Mouse (Mus musculus) macrophage (primary cell): Measurements from ENCODE around the gene Myh11. TPM values are rescaled to one million over a fixed set of nuclear protein-coding genes. Genes with fewer than 3 reads are reported as not detected.
A peak's percentile ranks its signal among the peaks of the same experiment; 100 is the strongest.
"Not testable (repeated sequence)": the region's sequence is repeated elsewhere in the genome, so short reads cannot be mapped to it uniquely, and the experiment has no call there.

Experiments used
- H3K27ac ChIP-seq: fragments of 350-480 bp; formaldehyde crosslinking; 2 replicates; pipeline ENCODE4 v1.9.0; 2021
- H3K36me3 ChIP-seq: fragments of 350-480 bp; formaldehyde crosslinking; 2 replicates; pipeline ENCODE4 v1.9.0; 2021; ENCODE audit errors: inconsistent target
- H3K4me3 ChIP-seq: fragments of 350-480 bp; formaldehyde crosslinking; 2 replicates; pipeline ENCODE4 v1.9.0; 2021; ENCODE audit errors: inconsistent target
- H3K79me2 ChIP-seq: fragments of 350-480 bp; formaldehyde crosslinking; 2 replicates; pipeline ENCODE4 v1.9.0; 2021; ENCODE audit errors: inconsistent target
- WGBS: methylation state at CpG from one replicate; pipeline ENCODE4 v1.1.7; 2026; ENCODE audit warnings: inconsistent platforms; ENCODE audit not compliant: missing documents; 5-methylcytosine and 5-hydroxymethylcytosine counted together
- polyA plus RNA-seq: library from polyadenylated mRNA; stranded (reverse); fragments of 250-400 nt; gene quantifications from 3 replicates; pipeline ENCODE4 v1.2.4, GENCODE M21; 2018; ENCODE audit warnings: inconsistent platforms

Gene Myh11
- polyA plus RNA-seq, 1 experiment from 2014 or later = not detected

DNA sequence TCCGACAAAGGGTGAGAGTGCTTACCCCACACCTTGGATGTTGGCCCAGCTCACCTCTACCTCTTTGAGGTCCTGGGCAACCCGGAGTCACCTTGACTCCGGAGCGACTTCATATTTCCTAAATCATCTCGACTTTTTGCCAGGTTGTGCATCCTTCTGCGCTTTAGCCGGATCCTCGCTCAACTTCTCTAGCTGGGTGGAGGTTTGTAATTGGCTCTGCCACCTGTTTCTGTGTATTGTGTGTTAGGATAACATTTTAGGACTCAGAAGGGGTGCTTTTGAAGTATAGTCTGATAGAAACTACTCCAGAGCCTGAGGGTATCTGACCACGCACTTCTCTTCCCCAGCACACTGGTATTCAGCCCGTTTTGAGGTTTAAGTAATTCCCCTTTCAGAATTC is 127.4 kb downstream of the Myh11 start:
- Histone ChIP-seq H3K4me3 (peak overlapping the region; percentile 88), H3K27ac (peak overlapping the region; percentile 68), H3K36me3 (peaks cover 8% of the 10 kb centered on the region; the same call in 1 of the 2 replicates), H3K79me2 (peaks cover 57% of the 10 kb centered on the region)
- WGBS = 2% methylated on average over 10 of the region's 10 CpGs

DNA sequence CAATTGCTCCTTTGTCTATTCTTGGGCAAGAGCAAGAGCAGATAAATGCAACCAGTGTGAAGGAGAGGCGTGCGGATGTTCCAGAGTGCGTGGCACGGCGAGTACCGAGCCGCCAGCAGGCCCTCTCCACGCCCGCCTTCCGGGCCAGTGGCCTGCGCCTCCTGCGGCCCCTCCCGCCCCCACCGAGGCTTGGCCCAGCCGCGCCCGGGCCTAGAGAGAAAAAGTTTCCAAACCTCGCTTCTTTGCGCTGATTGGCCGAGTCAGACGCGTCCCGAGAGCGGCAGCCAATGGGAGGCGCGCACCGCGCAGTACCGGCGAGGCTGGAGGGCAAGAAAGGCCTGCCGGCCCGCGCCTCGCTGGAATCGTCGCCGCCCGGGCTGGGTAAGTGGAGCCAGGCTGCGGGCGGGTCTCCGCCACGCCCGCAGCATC is 128.2 kb downstream of the Myh11 start, which contains the start of the genes Nde1 and Marf1:
TSS of gene Nde1 (plus strand) at position 288 of the 429 bp plus-strand sequence.
TSS of gene Marf1 (minus strand) at position 364 of the 429 bp plus-strand sequence.
- Histone ChIP-seq H3K27ac (peak within 1 kb of the TSS; percentile 68), H3K36me3 (peaks cover 1% of the 10 kb centered on the region; the same call in 1 of the 2 replicates), H3K4me3 (peak within 1 kb of the TSS; percentile 88), H3K79me2 (peaks cover 57% of the 10 kb centered on the region)
- WGBS = under 1% methylated on average over 43 of the region's 43 CpGs

DNA sequence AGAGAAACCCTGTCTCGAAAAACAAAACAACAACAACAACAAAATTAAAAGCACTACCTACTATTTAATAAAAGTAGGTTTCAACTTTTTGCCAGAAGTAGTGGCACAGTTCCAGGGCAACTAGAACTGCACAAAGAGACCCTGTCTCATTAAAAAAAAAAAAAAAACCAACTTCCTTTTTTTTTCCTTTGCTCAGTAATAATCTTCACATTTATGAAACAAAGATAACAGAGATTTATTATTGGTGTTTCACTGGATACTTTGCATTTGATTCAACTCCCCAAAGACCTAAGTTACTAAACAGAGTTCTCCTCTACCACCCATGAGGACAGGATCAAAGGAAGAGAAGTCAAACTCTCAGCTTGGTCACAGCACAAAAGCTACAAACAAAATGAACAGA is 130.2 kb downstream of the Myh11 start:
- no peak overlapping the region for H3K27ac ChIP-seq
- WGBS = 100% methylated on average over 1 of the region's 1 CpGs
- H3K79me2 ChIP-seq = peaks cover 57% of the 10 kb centered on the region
- H3K4me3 ChIP-seq = no peak overlapping the region
- H3K36me3 ChIP-seq = no peaks in the 10 kb centered on the region

DNA sequence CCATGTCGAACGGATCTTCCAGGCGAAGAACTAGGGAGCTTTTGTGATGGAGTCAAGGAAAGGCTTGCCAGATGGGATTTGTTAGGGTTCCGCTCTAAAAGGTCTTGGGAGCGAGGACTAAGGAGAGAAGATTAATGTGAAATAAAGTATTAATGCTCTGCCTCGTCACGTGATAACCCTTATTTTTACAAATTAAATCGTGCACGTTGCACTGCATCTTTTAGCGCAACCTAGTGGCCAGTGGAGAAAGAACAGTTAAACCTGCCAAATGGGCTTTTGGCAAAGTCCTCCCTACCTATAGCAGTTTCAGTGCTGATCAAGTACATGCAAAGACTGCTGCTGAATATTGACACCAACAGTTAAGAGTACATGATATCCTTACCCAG is 131.4 kb downstream of the Myh11 start:
- peak overlapping the region; percentile 64 for H3K4me3 ChIP-seq
- H3K36me3 ChIP-seq = no peaks in the 10 kb centered on the region
- H3K79me2 ChIP-seq = peaks cover 56% of the 10 kb centered on the region
- H3K27ac ChIP-seq = peak overlapping the region; percentile 94
- WGBS = 1% methylated on average over 10 of the region's 10 CpGs

DNA sequence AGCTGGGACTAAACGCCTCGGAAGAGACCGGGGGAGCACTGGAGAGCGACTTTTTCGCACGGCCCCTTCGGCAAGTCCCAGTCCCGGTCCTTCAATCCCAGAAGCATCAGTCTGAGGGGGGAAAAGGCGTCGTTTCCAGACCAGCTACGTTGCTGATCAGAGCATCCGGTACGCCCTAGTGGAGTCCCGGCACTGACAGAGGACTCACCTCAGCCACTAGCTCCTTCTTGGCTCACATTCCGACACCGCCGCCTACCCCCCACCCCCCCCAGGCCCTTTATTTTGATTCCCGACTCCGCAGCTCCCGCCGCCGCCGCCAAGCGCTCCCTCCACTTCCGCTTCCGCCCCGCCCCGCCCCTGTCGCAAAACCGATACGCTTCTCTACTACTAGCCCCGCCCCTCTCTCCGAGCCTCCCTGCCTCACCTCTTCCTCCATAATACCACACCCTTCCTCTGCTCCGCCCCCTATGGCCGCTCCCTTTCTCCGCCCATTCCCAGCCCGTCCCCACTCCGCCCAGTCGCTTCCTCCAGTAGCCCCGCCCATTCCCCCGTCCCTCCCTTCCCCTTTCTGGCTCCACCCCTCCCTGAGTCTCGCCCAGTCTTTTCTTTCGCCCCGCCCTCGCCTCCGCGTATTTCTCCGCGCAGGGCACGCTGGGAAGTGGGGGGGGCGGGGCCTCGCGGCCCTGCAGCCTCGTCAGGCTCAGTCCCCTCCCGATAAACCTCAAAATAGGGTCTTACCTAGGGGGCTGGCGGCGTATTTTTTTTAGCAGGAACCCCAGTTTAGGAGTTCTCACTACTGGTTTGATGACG is 132.0 kb downstream of the Myh11 start:
- 0 out of 2 replicates have a peak, but pooled peaks cover 1% of the 10 kb centered on the region for H3K36me3 ChIP-seq
- 1% methylated on average over 42 of the region's 58 CpGs for WGBS
- peaks cover 56% of the 10 kb centered on the region for H3K79me2 ChIP-seq
- H3K27ac ChIP-seq = peak overlapping the region; percentile 94
- H3K4me3 ChIP-seq = peak overlapping the region; percentile 98

DNA sequence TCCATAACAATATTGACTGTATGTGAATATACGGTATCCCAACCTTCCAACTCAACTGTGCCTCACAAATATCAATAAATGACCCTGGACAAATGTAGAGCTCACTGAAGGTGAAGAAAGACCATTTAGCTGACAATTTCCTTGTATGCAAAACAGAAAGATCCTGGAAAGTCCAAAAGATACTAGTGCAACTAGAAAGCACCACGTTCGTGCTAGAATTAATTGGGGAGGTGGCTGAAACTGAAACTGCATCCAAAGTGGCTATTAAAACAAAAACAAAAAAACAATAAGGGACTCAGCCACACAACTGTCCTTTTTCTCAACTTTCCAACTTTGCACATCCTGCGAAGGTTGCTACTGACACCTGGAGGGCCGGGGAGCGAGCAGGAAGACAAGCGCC is 132.6 kb downstream of the Myh11 start:
- 10% methylated on average over 7 of the region's 7 CpGs for WGBS
- H3K79me2 ChIP-seq = peaks cover 56% of the 10 kb centered on the region
- peak overlapping the region; percentile 68 for H3K27ac ChIP-seq
- H3K36me3 ChIP-seq = peaks cover 7% of the 10 kb centered on the region; the same call in 1 of the 2 replicates
- H3K4me3 ChIP-seq = peak overlapping the region; percentile 98

DNA sequence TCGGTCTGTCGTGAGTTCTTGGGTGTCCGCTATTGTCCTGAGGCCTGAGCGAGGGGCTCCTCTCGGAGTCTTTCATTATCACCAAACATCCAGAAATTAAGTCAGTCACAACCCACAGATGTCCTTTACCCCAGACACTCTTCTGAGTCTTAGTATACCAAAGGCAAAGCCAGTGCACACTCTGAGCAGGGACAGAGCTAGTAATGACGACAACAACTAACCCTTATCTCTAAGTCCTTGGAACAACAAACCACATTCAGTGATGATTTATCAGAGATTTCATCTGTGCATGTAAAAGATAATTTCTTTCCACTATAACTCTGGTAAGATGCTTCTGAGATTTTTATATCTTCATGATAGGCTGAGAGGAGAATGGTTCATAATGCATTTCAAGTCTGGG is 134.9 kb downstream of the Myh11 start:
- Histone ChIP-seq H3K36me3 (peaks cover 28% of the 10 kb centered on the region; the same call in 1 of the 2 replicates), H3K4me3 (no peak overlapping the region), H3K79me2 (peaks cover 76% of the 10 kb centered on the region), H3K27ac (no peak overlapping the region)
- 100% methylated on average over 3 of the region's 6 CpGs for WGBS

DNA sequence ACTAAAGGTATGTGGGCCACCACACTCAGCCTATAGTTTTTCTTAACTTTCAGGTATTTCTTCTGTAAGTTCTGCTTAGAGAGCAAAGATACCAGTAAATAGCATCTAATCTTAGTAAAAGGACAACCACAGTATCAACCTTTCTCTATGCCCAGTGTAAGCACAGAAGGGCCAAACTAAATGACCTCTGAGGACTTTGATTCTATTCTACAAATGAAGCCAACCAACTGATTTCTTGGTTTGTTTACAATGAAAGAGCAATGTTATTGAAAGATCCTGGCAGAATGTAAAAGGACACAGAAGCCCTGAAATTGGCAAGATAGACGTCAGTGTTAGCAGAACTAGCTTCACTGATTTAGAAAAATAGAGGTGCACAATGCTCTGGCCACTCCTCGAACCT is 135.5 kb downstream of the Myh11 start:
- not testable (repeated sequence) for H3K4me3 ChIP-seq, H3K27ac ChIP-seq
- no CpG with 5 or more reads among the region's 2 CpGs for WGBS
- peaks cover 34% of the 10 kb centered on the region; the same call in 1 of the 2 replicates for H3K36me3 ChIP-seq
- peaks cover 82% of the 10 kb centered on the region for H3K79me2 ChIP-seq

DNA sequence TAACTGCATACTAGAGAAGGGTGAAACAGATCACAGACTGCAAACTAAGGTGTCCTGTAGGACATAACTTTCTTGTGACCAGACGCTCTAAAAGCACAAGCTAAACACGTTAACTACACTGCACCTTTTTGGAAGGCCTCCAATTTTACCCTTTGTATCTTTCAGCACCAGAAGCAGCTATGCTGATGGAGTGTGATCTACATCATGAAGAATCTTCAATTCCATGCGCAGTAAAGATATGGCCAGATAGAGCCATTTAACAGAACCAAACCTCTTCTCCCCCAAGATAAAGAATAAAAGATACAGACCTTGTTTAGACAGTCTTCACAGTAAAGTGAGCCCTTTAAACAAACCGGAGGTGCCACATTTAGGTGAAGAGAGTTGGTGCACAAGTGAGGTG is 139.5 kb downstream of the Myh11 start:
- no peak overlapping the region for H3K27ac ChIP-seq
- H3K79me2 ChIP-seq = peaks cover 65% of the 10 kb centered on the region
- H3K36me3 ChIP-seq = peaks cover 65% of the 10 kb centered on the region
- 95% methylated on average over 4 of the region's 4 CpGs for WGBS
- H3K4me3 ChIP-seq = no peak overlapping the region

DNA sequence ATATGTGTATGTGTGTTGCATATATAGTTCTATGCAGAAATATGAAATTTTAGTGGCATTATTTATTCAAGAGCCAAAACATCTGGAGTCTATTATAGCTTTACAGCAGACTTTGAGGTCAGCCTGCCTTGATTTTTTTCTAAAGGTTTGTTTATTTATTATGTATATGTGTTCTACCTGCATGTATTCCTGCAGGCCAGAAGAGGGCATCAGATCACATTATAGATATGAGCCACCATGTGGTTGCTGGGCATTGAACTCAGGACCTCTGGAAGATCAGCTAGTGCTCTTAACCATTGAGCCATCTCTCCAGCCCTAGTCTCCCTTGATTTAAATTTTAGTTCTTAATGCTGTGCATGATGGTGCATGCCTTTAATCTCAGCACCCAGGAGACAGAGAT is 143.5 kb downstream of the Myh11 start:
- Histone ChIP-seq H3K4me3 (no peak overlapping the region), H3K79me2 (peaks cover 26% of the 10 kb centered on the region; the same call in 1 of the 2 replicates), H3K27ac (no peak overlapping the region), H3K36me3 (peaks cover 91% of the 10 kb centered on the region)

Other genes starting within 250 kb of the Myh11 start
- 29.3 to 47.9 TPM (median 40.1 TPM) in 3 replicates for gene Nde1, start 128.1 kb downstream of the Myh11 start, polyA plus RNA-seq
- 17.0 to 25.5 TPM (median 17.4 TPM) in 3 replicates for gene Marf1, start 128.0 kb downstream of the Myh11 start, polyA plus RNA-seq
- gene Fopnl, start 26.0 kb upstream of the Myh11 start, polyA plus RNA-seq = 27.5 to 50.0 TPM (median 40.9 TPM) in 3 replicates
- 19.8 to 46.6 TPM (median 31.3 TPM) in 3 replicates for gene Abcc1, start 70.2 kb upstream of the Myh11 start, polyA plus RNA-seq